Mouse (Mus musculus) left cerebral cortex, postnatal 36 days (tissue): ENCODE results near the gene Nsf. TPM values are rescaled to one million over a fixed set of nuclear protein-coding genes. Genes with fewer than 3 reads are reported as not detected.
A peak's percentile ranks its signal among the peaks of the same experiment; 100 is the strongest.
"Not testable (repeated sequence)": the region's sequence is repeated elsewhere in the genome, so short reads cannot be mapped to it uniquely, and the experiment has no call there.

Source experiments
- DNase-seq, 2 experiments: peaks; one replicate each; pipeline ENCODE4 v3.0.0; 2021 to 2022; ENCODE audit warnings: low spot score in 2 of 2, mixed read lengths in 1 of 2
- intact Hi-C: fragments of 180-260 bp; cut with DNase I; formaldehyde crosslinking; loops from one replicate; pipeline ENCODE4 v1.15.1; 2025
- total RNA-seq, 2 experiments: library from RNA; stranded (reverse); gene quantifications; 2 replicates each; pipeline ENCODE4 v1.2.3; 2021

Gene Nsf
- total RNA-seq = 100 to 1,000 TPM; 883 to 922 TPM

GRCm38 (mm10) chr11:103953896-103954292, at the start of gene Nsf:
TSS of gene Nsf (minus strand) at chr11:103954056.
- intact Hi-C loops = no loop called here
- peak; percentile 83 to 86 for DNase-seq

GRCm38 (mm10) chr11:104003397-104003796, 49.5 kb upstream of the Nsf start:
- DNase-seq = peak in 1 of 2 experiments; percentile 40
- intact Hi-C loops = no loop called here

- intact Hi-C loops = no loop called here
- no peak for DNase-seq
These were observed 48.3 kb upstream of the Nsf start for GRCm38 (mm10) chr11:104002191-104002590.

GRCm38 (mm10) chr11:104001395-104001955, 47.6 kb upstream of the Nsf start:
- no peak for DNase-seq
- intact Hi-C loops = no loop called here

GRCm38 (mm10) chr11:104000667-104001394, 47.0 kb upstream of the Nsf start:
- DNase-seq = no peak
- intact Hi-C loops = no loop called here

- intact Hi-C loops = no loop called here
- no peak for DNase-seq
These were observed 44.9 kb upstream of the Nsf start for GRCm38 (mm10) chr11:103998737-103999136.

GRCm38 (mm10) chr11:103997385-103997784, 43.5 kb upstream of the Nsf start:
- intact Hi-C loops = loop anchor here (1.0 kb wide), 1 partner anchor 174 kb away; no protein-coding TSS in a partner anchor

GRCm38 (mm10) chr11:103992638-103993037, 38.8 kb upstream of the Nsf start:
- intact Hi-C loops = no loop called here
- DNase-seq = no peak

More at GRCm38 (mm10) chr11:103997385-103997784, 43.5 kb upstream of the Nsf start:
- DNase-seq = peak; percentile 78 to 81

GRCm38 (mm10) chr11:103990049-103990557, 36.2 kb upstream of the Nsf start:
- DNase-seq, intact Hi-C loops: not testable (repeated sequence)

GRCm38 (mm10) chr11:103987423-103987822, 33.6 kb upstream of the Nsf start:
- peak; percentile 72 to 76 for DNase-seq
- intact Hi-C loops = loop anchor here (1.0 to 5.0 kb wide), 2 partner anchors 185 to 210 kb away; no protein-coding TSS in a partner anchor

- intact Hi-C loops = no loop called here
- DNase-seq = no peak
These were observed 30.2 kb upstream of the Nsf start for GRCm38 (mm10) chr11:103984067-103984466.

- peak in 1 of 2 experiments; percentile 36 for DNase-seq
- intact Hi-C loops = no loop called here
These were observed 28.0 kb upstream of the Nsf start for GRCm38 (mm10) chr11:103981826-103982225.

GRCm38 (mm10) chr11:103979381-103979780, 25.5 kb upstream of the Nsf start:
- DNase-seq = no peak
- intact Hi-C loops = no loop called here

- no peak for DNase-seq
- intact Hi-C loops = no loop called here
These were observed 17.0 kb upstream of the Nsf start for GRCm38 (mm10) chr11:103970876-103971275.

GRCm38 (mm10) chr11:103969278-103969677, 15.4 kb upstream of the Nsf start:
- no peak for DNase-seq
- intact Hi-C loops = no loop called here

- DNase-seq = no peak
- intact Hi-C loops = no loop called here
These were observed 13.4 kb upstream of the Nsf start for GRCm38 (mm10) chr11:103967106-103967735.

GRCm38 (mm10) chr11:103956866-103957265, 3.0 kb upstream of the Nsf start:
- DNase-seq = no peak
- intact Hi-C loops = no loop called here

GRCm38 (mm10) chr11:103953032-103953895, 592 bp downstream of the Nsf start:
- intact Hi-C loops = no loop called here
- no peak for DNase-seq

GRCm38 (mm10) chr11:103952635-103953031, 1.2 kb downstream of the Nsf start:
- DNase-seq = peak; percentile 17 to 25
- intact Hi-C loops = no loop called here

- DNase-seq = peak; percentile 21 to 30
These were observed 2.8 kb downstream of the Nsf start for GRCm38 (mm10) chr11:103951106-103951505.

More at GRCm38 (mm10) chr11:103951106-103951505, 2.8 kb downstream of the Nsf start:
- intact Hi-C loops = no loop called here
